Mouse (Mus musculus) neural tube, embryonic 12.5 days (tissue): ENCODE results near the gene Ncoa5. TPM values are rescaled to one million over a fixed set of nuclear protein-coding genes. Genes with fewer than 3 reads are reported as not detected.

Source experiments
- polyA plus RNA-seq: library from polyadenylated mRNA; unstranded; fragments of >200 nt; fragmentation: Nextera tagmentation; extraction: Ambion mirVana; gene quantifications from 2 replicates; pipeline ENCODE4 v1.2.1, GENCODE M21; 2016

Gene Ncoa5
- polyA plus RNA-seq, 1 experiment from 2014 or later: 123 TPM

Other genes with a start within 250 kb of the Ncoa5 start
- 14.2 and 15.6 TPM in 2 replicates for gene Snx21, start 249.0 kb downstream of the Ncoa5 start, polyA plus RNA-seq
- gene Acot8, start 230.0 kb downstream of the Ncoa5 start, polyA plus RNA-seq: 15.9 and 19.6 TPM in 2 replicates
- 11.8 and 14.1 TPM in 2 replicates for gene Zswim3, start 229.8 kb downstream of the Ncoa5 start, polyA plus RNA-seq
- gene Zswim1, start 212.2 kb downstream of the Ncoa5 start, polyA plus RNA-seq: 22.8 and 23.7 TPM in 2 replicates
- not detected in 2 replicates for gene Spata25, start 206.3 kb downstream of the Ncoa5 start, polyA plus RNA-seq
- 105 and 114 TPM in 2 replicates for gene Ctsa, start 202.0 kb downstream of the Ncoa5 start, polyA plus RNA-seq
- 4.5 and 5.6 TPM in 2 replicates for gene Neurl2, start 201.4 kb downstream of the Ncoa5 start, polyA plus RNA-seq
- 87.9 and 93.1 TPM in 2 replicates for gene Pltp, start 177.2 kb downstream of the Ncoa5 start, polyA plus RNA-seq
- 83.4 and 86.4 TPM in 2 replicates for gene Pcif1, start 155.6 kb downstream of the Ncoa5 start, polyA plus RNA-seq
- gene Zfp335, start 123.1 kb downstream of the Ncoa5 start, polyA plus RNA-seq: 14.5 and 17.2 TPM in 2 replicates
- gene Mmp9, start 94.1 kb downstream of the Ncoa5 start, polyA plus RNA-seq: 5.0 TPM in 2 replicates
- gene Slc12a5, start 74.1 kb downstream of the Ncoa5 start, polyA plus RNA-seq: 12.7 and 13.9 TPM in 2 replicates
- gene Cd40, start 20.8 kb upstream of the Ncoa5 start, polyA plus RNA-seq: 6.8 and 8.0 TPM in 2 replicates
- gene 1700025C18Rik, start 55.9 kb upstream of the Ncoa5 start, polyA plus RNA-seq: not detected in 2 replicates
- 10.0 and 10.4 TPM in 2 replicates for gene Cdh22, start 200.0 kb upstream of the Ncoa5 start, polyA plus RNA-seq